Mouse (Mus musculus): Measurements from ENCODE around the gene Efnb2. TPM values are rescaled to one million over a fixed set of nuclear protein-coding genes. Genes with fewer than 3 reads are reported as not detected.

Efnb2 gene
- total RNA-seq, 2 experiments from 2014 or later, result 25.0 to 28.9 TPM

- peak; percentile 80 to 89 for DNase-seq (ENCODE audit: low spot score in 2 of 2)
- Histone ChIP-seq H3K27ac (peak overlapping the region; percentile 63), H3K4me3 (no peak overlapping the region)
- no peak for TF ChIP-seq CTCF (conservative IDR thresholded peaks at IDR 0.05)
Observed at GRCm38 (mm10) chr8:8649944-8650343, 11.1 kb downstream of the Efnb2 start.

- Histone ChIP-seq H3K27ac (peak overlapping the region; percentile 63), H3K4me3 (no peak overlapping the region)
- no peak for DNase-seq (ENCODE audit: low spot score in 2 of 2)
- no peak for TF ChIP-seq CTCF (conservative IDR thresholded peaks at IDR 0.05)
Observed at GRCm38 (mm10) chr8:8649536-8649935, 11.5 kb downstream of the Efnb2 start.

GRCm38 (mm10) chr8:8648686-8649085 lies 12.4 kb downstream of the Efnb2 start:
- TF ChIP-seq CTCF (conservative IDR thresholded peaks at IDR 0.05), result no peak
- H3K4me3 ChIP-seq, result no peak overlapping the region
- no peak overlapping the region for H3K27ac ChIP-seq
- no peak for DNase-seq (ENCODE audit: low spot score in 2 of 2)

- Histone ChIP-seq H3K4me3 (no peak overlapping the region), H3K27ac (no peak overlapping the region)
- TF ChIP-seq CTCF (conservative IDR thresholded peaks at IDR 0.05), result no peak
- no peak for DNase-seq (ENCODE audit: low spot score in 2 of 2)
Observed at GRCm38 (mm10) chr8:8647824-8648223, 13.2 kb downstream of the Efnb2 start.

GRCm38 (mm10) chr8:8647319-8647718 lies 13.7 kb downstream of the Efnb2 start:
- TF ChIP-seq CTCF (conservative IDR thresholded peaks at IDR 0.05), result peak; percentile 74
- Histone ChIP-seq H3K27ac (no peak overlapping the region), H3K4me3 (no peak overlapping the region)
- DNase-seq (ENCODE audit: low spot score in 2 of 2), result no peak

GRCm38 (mm10) chr8:8644160-8644915 lies 16.7 kb downstream of the Efnb2 start:
- no peak for DNase-seq (ENCODE audit: low spot score in 2 of 2)
- H3K27ac ChIP-seq, result no peak overlapping the region
- TF ChIP-seq CTCF (conservative IDR thresholded peaks at IDR 0.05), result no peak
- H3K4me3 ChIP-seq, result no peak overlapping the region

GRCm38 (mm10) chr8:8640264-8640588 lies 20.8 kb downstream of the Efnb2 start:
- no peak overlapping the region for H3K27ac ChIP-seq
- no peak for DNase-seq (ENCODE audit: low spot score in 2 of 2)
- no peak overlapping the region for H3K4me3 ChIP-seq
- TF ChIP-seq CTCF (conservative IDR thresholded peaks at IDR 0.05), result no peak

GRCm38 (mm10) chr8:8639569-8640263 lies 21.3 kb downstream of the Efnb2 start:
- TF ChIP-seq CTCF (conservative IDR thresholded peaks at IDR 0.05), result no peak
- H3K27ac ChIP-seq, result no peak overlapping the region
- no peak overlapping the region for H3K4me3 ChIP-seq
- DNase-seq (ENCODE audit: low spot score in 2 of 2), result no peak

- Histone ChIP-seq H3K27ac (no peak overlapping the region), H3K4me3 (no peak overlapping the region)
- DNase-seq (ENCODE audit: low spot score in 2 of 2), result no peak
- TF ChIP-seq CTCF (conservative IDR thresholded peaks at IDR 0.05), result no peak
Observed at GRCm38 (mm10) chr8:8631394-8631793, 29.6 kb downstream of the Efnb2 start.

- DNase-seq (ENCODE audit: low spot score in 2 of 2), result no peak
- no peak for TF ChIP-seq CTCF (conservative IDR thresholded peaks at IDR 0.05)
- H3K4me3 ChIP-seq, result no peak overlapping the region
- no peak overlapping the region for H3K27ac ChIP-seq
Observed at GRCm38 (mm10) chr8:8624017-8624416, 37.0 kb downstream of the Efnb2 start.

- TF ChIP-seq CTCF (conservative IDR thresholded peaks at IDR 0.05), result no peak
- no peak for DNase-seq (ENCODE audit: low spot score in 2 of 2)
- Histone ChIP-seq H3K4me3 (no peak overlapping the region), H3K27ac (no peak overlapping the region)
Observed at GRCm38 (mm10) chr8:8623486-8623885, 37.6 kb downstream of the Efnb2 start.

- H3K4me3 ChIP-seq, result no peak overlapping the region
- DNase-seq (ENCODE audit: low spot score in 2 of 2), result no peak
- no peak overlapping the region for H3K27ac ChIP-seq
- TF ChIP-seq CTCF (conservative IDR thresholded peaks at IDR 0.05), result no peak
Observed at GRCm38 (mm10) chr8:8622476-8622875, 38.6 kb downstream of the Efnb2 start.

- Histone ChIP-seq H3K27ac (no peak overlapping the region; the same call in 1 of the 2 replicates), H3K4me3 (no peak overlapping the region)
- no peak for TF ChIP-seq CTCF (conservative IDR thresholded peaks at IDR 0.05)
- no peak for DNase-seq (ENCODE audit: low spot score in 2 of 2)
Observed at GRCm38 (mm10) chr8:8622031-8622430, 39.0 kb downstream of the Efnb2 start.

All from layer of hippocampus, adult 2 months (tissue).